Mouse (Mus musculus) thymus, postnatal 25 days (tissue): Measurements from ENCODE around the gene Olfr550.
"Not testable (repeated sequence)": the region's sequence is repeated elsewhere in the genome, so short reads cannot be mapped to it uniquely, and the experiment has no call there.

Experiments used
- DNase-seq: peaks from one replicate; pipeline ENCODE4 v3.0.0; 2022

Gene Olfr550

GRCm38 (mm10) chr7:102571142-102571541, at the start of gene Olfr550:
Olfr550 (plus strand) TSS chr7:102571442.
- no peak for DNase-seq

- no peak for DNase-seq
Observed at GRCm38 (mm10) chr7:102529052-102529451, 42.2 kb upstream of the Olfr550 start.

- no peak for DNase-seq
Observed at GRCm38 (mm10) chr7:102534449-102534848, 36.8 kb upstream of the Olfr550 start, which contains the start of gene Olfr547. Olfr547 (plus strand) TSS chr7:102534749.

GRCm38 (mm10) chr7:102540596-102540995, 30.6 kb upstream of the Olfr550 start, which contains the start of gene Olfr548-ps1:
Olfr548-ps1 (plus strand) TSS chr7:102540896.
- DNase-seq: no peak

GRCm38 (mm10) chr7:102541251-102541650, 30.0 kb upstream of the Olfr550 start:
- no peak for DNase-seq

GRCm38 (mm10) chr7:102549570-102549969, 21.7 kb upstream of the Olfr550 start, which contains the start of gene Olfr549:
Olfr549 (plus strand) TSS chr7:102549870.
- no peak for DNase-seq

- no peak for DNase-seq
Observed at GRCm38 (mm10) chr7:102553279-102553678, 18.0 kb upstream of the Olfr550 start.

GRCm38 (mm10) chr7:102564999-102565997, 5.9 kb upstream of the Olfr550 start, which contains the start of gene Trim21:
Trim21 (minus strand) TSS chr7:102565486.
- DNase-seq: peak; percentile 86

GRCm38 (mm10) chr7:102566219-102566618, 5.0 kb upstream of the Olfr550 start:
- DNase-seq: no peak

- DNase-seq: no peak
Observed at GRCm38 (mm10) chr7:102573174-102573830, 2.1 kb downstream of the Olfr550 start.

GRCm38 (mm10) chr7:102575998-102576397, 4.8 kb downstream of the Olfr550 start:
- no peak for DNase-seq

- no peak for DNase-seq
Observed at GRCm38 (mm10) chr7:102591786-102592185, 20.5 kb downstream of the Olfr550 start, which contains the start of gene Olfr551. Olfr551 (minus strand) TSS chr7:102591886.

- DNase-seq: no peak
Observed at GRCm38 (mm10) chr7:102597378-102598031, 26.3 kb downstream of the Olfr550 start, which contains the start of gene Olfr552. Olfr552 (plus strand) TSS chr7:102597770.

GRCm38 (mm10) chr7:102618118-102618517, 46.9 kb downstream of the Olfr550 start, which contains the start of gene Olfr553:
Olfr553 (minus strand) TSS chr7:102618218.
- no peak for DNase-seq

- no peak for DNase-seq
Observed at GRCm38 (mm10) chr7:102619608-102620007, 48.4 kb downstream of the Olfr550 start.

- DNase-seq: not testable (repeated sequence)
Observed at GRCm38 (mm10) chr7:102620368-102620767, 49.1 kb downstream of the Olfr550 start.
